Mouse (Mus musculus) liver, postnatal 0 days (tissue): ENCODE results near the gene Actl11. TPM values are rescaled to one million over a fixed set of nuclear protein-coding genes. Genes with fewer than 3 reads are reported as not detected.

ENCODE experiments used
- ATAC-seq: fragments of 200-750 bp; cut with Nextera tagmentation; 2 replicates; pipeline ENCODE4 v1.8.0; 2017; ENCODE audit warnings: mild to moderate bottlenecking, moderate library complexity
- DNase-seq: peaks from one replicate; pipeline ENCODE4 v3.0.0-alpha.2; 2016
- H3K27ac ChIP-seq: fragments of 300-500 bp; sonication (generic); 2 replicates; pipeline ENCODE4 v1.5.1; 2014; ENCODE audit warnings: antibody characterized with exemption, moderate library complexity, mild to moderate bottlenecking, low read depth
- H3K27me3 ChIP-seq: fragments of 300-500 bp; sonication (generic); 2 replicates; pipeline ENCODE4 v1.6.1; 2014; ENCODE audit warnings: low read length, control low read depth, mixed read lengths; ENCODE audit not compliant: insufficient read depth
- H3K36me3 ChIP-seq: fragments of 300-500 bp; sonication (generic); replicated peaks from 2 replicates; pipeline ENCODE4 v1.6.1; 2014; ENCODE audit warnings: mild to moderate bottlenecking, control low read depth, low read length, moderate library complexity, mixed read lengths; ENCODE audit not compliant: insufficient read depth
- H3K4me1 ChIP-seq: fragments of 300-500 bp; sonication (generic); 2 replicates; pipeline ENCODE4 v1.6.1; 2014; ENCODE audit warnings: antibody characterized with exemption, mild to moderate bottlenecking, control low read depth; ENCODE audit not compliant: insufficient read depth
- H3K4me2 ChIP-seq: fragments of 300-500 bp; sonication (generic); 2 replicates; pipeline ENCODE4 v1.6.1; 2014; ENCODE audit warnings: low read depth, mild to moderate bottlenecking, low read length, moderate library complexity, mixed read lengths
- H3K4me3 ChIP-seq: fragments of 300-500 bp; sonication (generic); 2 replicates; pipeline ENCODE4 v1.5.1; 2014; ENCODE audit warnings: low read depth, low read length
- H3K9ac ChIP-seq: fragments of 300-500 bp; sonication (generic); replicated peaks from 2 replicates; pipeline ENCODE4 v1.6.1; 2014; ENCODE audit warnings: mild to moderate bottlenecking, moderate library complexity
- H3K9me3 ChIP-seq: fragments of 300-500 bp; sonication (generic); 2 replicates; pipeline ENCODE4 v1.6.1; 2016; ENCODE audit warnings: mild to moderate bottlenecking, control low read depth, low read length, mixed read lengths
- CTCF ChIP-seq: sonication (generic); IDR thresholded peaks from 2 replicates; pipeline ENCODE4 v1.5.1; 2016; ENCODE audit warnings: antibody characterized with exemption, low read depth
- EP300 ChIP-seq: IDR thresholded peaks from 2 replicates; pipeline ENCODE4 v1.6.1; 2016; ENCODE audit warnings: antibody characterized with exemption, low read depth, mild to moderate bottlenecking
- WGBS: fragments of 180-500 bp; shearing (Covaris S2); extraction: QIAGEN DNeasy Blood & Tissue Kit; methylation state at CpG from one replicate; pipeline ENCODE4 v1.1.7; 2014; ENCODE audit not compliant: insufficient replicate concordance; 5-methylcytosine and 5-hydroxymethylcytosine counted together
- polyA plus RNA-seq: library from polyadenylated mRNA; unstranded; fragments of >200 nt; fragmentation: Nextera tagmentation; extraction: Ambion mirVana; gene quantifications from 2 replicates; pipeline ENCODE4 v1.2.1, GENCODE M21; 2015

Actl11 gene
- polyA plus RNA-seq, 1 experiment from 2014 or later = not detected

DNA sequence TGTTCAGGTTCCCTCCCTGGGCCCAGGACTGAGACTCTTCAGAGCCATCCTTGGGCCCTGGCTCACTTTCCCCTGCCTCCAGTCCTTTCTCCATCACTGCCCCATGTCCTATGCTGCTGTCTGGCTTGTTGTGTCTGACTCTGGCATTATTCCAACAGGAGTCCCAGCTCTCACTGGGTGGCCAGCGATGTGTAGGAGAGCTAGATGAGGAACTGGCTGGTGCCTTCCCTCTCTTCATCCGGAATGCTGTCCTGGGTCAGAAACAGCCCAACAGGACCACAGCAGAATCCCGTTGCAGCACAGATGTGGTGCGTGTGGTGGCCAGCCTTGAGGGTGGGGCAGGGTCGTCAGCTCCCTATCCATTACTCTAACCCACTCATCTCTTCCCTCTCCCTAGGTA lies 42.0 kb downstream of the Actl11 start:
- H3K36me3 ChIP-seq = peaks cover 4% of the 10 kb centered on the region; the same call in 1 of the 2 replicates
- peaks cover 44% of the 10 kb centered on the region for H3K4me1 ChIP-seq

DNA sequence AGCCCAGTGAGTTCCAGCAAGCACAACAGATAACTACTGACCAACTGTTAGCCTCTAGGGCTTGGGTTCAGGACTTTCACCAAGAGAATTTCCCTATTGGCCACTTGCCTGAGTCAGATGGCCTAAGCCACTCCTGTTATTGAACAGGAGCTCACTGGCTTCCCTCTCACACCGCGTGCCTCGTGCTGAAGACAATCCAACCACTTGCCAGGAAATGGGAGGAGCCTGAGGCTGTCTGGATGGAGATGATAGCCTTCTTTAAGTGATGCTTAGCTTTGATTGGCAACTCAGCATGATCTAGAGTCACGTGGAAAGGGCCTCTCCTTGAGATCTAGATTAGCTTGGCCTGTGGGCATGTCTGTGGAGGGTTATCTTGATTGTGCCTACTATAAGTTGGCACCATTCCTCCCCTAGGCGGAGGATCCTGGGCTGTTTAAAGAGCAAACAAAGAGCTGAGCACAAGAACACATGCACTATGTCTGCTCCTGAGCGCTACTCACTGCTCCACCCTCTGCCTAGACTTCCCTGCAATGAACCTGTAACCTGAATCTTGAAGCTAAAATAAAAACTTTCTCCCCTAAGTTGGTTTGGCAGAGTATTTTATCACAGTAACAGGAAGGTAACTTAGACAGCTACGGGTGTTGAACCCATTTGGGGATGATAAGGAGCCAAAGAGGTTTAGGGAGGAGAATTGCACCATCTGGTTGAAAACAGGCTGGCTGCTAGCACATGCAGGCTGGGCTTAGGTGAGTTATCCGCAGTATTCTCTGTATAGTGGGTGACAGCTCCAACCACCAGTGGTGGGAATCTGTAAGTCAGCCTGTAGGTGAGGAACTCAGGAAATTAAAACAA lies 43.6 kb downstream of the Actl11 start:
- Histone ChIP-seq H3K27ac (peak overlapping the region; percentile 96), H3K9ac (0 out of 2 replicates have a peak overlapping the region, but pooled peaks have one; percentile 31), H3K4me3 (no peak overlapping the region), H3K27me3 (no peaks in the 10 kb centered on the region), H3K9me3 (no peaks in the 10 kb centered on the region), H3K4me2 (peak overlapping the region; percentile 48), H3K4me1 (peaks cover 58% of the 10 kb centered on the region), H3K36me3 (peaks cover 9% of the 10 kb centered on the region)
- WGBS = 43% methylated on average over 8 of the region's 8 CpGs
- TF ChIP-seq EP300 (peak; percentile 96), CTCF (no peak; the same call in 1 of the 2 replicates)
- peak; percentile 76 for ATAC-seq
- DNase-seq = peak; percentile 83

More for the DNA sequence above, 42.0 kb downstream of the Actl11 start:
- WGBS = 89% methylated on average over 5 of the region's 5 CpGs
- no peak for TF ChIP-seq CTCF
- TF ChIP-seq EP300 = no peak
- Histone ChIP-seq H3K9me3 (no peaks in the 10 kb centered on the region), H3K4me3 (no peak overlapping the region), H3K9ac (no peak overlapping the region), H3K27me3 (no peaks in the 10 kb centered on the region), H3K27ac (0 out of 2 replicates have a peak overlapping the region, but pooled peaks have one; percentile 96), H3K4me2 (no peak overlapping the region)
- DNase-seq (no peak), ATAC-seq (no peak)

DNA sequence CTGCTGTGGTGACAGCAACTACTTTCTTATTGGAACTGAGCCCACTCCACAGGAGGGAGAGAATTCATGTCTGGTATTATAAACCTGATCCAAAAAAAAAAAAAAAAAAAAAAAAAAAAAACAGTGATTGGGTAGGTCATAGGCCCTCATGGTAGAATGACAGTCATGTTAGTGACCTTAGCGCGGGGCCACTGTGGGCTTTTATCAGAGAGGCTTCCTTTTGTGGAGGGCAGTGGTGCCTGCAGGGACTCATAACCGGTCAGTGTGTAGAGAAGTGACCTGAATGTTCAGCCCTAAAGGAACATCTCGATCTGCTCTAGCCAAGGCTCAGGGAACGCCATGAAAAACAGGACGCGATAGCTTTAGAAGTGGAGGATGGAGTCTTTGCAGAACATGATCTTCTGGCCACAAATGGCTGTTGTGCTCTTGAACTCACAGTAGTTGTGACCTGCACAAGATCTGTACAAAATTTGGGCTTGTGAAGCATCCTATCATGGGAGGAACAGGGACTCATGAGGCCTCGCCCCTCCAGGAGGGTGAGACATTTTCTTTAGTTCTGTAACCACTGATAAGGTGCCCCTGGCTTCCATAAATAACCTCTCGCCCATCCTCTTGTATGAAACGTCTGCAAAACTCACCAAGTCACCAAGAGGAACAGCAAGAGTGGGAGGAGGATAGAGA lies 46.4 kb downstream of the Actl11 start:
- ATAC-seq (peak; percentile 75), DNase-seq (peak; percentile 54)
- Histone ChIP-seq H3K9me3 (no peaks in the 10 kb centered on the region), H3K9ac (peak overlapping the region; percentile 82), H3K4me3 (peak overlapping the region; percentile 73), H3K4me2 (peak overlapping the region; percentile 92), H3K27ac (peak overlapping the region; percentile 96), H3K36me3 (peaks cover 36% of the 10 kb centered on the region), H3K27me3 (no peaks in the 10 kb centered on the region), H3K4me1 (peaks cover 67% of the 10 kb centered on the region)
- TF ChIP-seq EP300 (no peak), CTCF (no peak)
- WGBS = 37% methylated on average over 10 of the region's 10 CpGs

DNA sequence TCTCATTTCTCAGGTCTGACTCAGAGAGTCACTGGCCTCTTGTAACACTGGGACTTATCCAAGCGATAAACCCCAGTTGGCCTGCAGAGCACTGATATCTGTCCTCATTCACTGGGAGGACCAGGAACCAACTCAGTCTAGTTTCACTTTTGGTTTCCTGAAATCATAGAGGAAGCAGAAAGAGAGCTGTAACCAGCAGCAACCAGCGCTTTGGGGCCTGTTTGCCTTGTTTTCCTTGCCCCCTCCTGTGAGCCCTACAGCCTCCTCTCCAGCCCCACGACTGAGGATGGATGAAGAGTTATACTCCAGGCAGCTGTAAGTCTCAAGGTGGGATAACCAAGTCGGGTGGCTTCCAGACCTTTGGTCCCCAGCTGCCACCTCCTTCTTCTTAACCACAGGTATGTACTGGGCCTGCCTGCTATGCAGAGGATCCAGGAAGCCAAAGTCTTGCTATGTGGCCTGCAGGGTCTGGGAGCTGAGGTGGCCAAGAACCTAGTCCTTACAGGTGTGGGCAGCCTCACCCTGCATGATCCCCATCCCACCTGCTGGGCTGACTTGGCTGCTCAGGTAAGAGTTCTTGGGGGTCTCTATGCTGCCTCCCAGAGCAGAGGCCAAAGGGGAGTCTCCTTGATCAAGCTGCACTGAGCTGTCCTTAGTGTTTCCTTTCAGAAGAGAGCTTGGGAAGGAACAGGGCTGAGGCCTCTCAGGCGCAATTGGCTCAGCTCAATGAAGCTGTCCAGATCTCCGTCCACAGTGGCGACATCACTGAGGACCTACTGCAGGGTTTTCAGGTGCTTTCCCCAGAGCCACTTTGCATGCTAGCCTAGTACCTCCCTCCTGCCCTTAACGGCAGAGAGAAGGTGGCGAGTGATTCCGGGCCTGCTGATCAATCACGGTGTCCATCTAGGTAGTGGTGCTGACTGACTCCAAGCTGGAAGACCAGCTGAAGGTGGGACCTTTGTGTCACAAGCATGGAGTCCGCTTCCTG lies 47.4 kb downstream of the Actl11 start, which contains the start of gene Uba7:
Uba7 (plus strand) TSS at position 107 of the 988 bp plus-strand sequence.
- Histone ChIP-seq H3K9ac (peak within 1 kb of the TSS; percentile 82), H3K4me2 (peak within 1 kb of the TSS; percentile 92), H3K27me3 (no peaks in the 10 kb centered on the region), H3K4me3 (peak within 1 kb of the TSS; percentile 73), H3K36me3 (peaks cover 43% of the 10 kb centered on the region), H3K4me1 (peaks cover 76% of the 10 kb centered on the region), H3K9me3 (no peaks in the 10 kb centered on the region), H3K27ac (peak within 1 kb of the TSS; percentile 96)
- ATAC-seq = peak; percentile 82
- WGBS = 46% methylated on average over 12 of the region's 12 CpGs
- TF ChIP-seq CTCF (no peak), EP300 (peak; percentile 91)
- peak; percentile 72 for DNase-seq

DNA sequence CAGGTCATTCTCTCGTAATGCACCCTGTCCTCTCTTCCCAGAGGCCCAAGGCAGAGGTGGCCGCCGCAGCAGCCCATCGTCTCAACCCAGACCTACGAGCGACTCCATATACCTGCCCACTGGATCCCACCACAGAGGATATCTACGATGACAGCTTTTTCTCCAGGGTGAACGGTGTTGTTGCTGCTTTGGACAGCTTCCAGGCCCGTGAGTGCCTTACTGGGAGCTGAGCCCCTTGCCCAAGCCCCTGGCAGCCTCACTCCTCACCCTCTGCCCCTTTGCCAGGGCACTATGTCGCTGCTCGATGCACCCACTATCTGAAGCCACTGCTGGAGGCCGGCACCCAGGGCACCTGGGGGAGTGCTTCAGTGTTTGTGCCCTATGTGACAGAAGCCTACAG lies 50.5 kb downstream of the Actl11 start:
- ATAC-seq (no peak), DNase-seq (no peak)
- Histone ChIP-seq H3K4me3 (no peak overlapping the region), H3K27me3 (no peaks in the 10 kb centered on the region), H3K4me2 (peak overlapping the region; percentile 92), H3K36me3 (peaks cover 70% of the 10 kb centered on the region), H3K27ac (no peak overlapping the region), H3K9ac (no peak overlapping the region), H3K4me1 (peaks cover 79% of the 10 kb centered on the region), H3K9me3 (no peaks in the 10 kb centered on the region)
- WGBS = 94% methylated on average over 12 of the region's 12 CpGs
- TF ChIP-seq CTCF (no peak), EP300 (no peak)

Other genes starting within 250 kb of the Actl11 start
- 5.8 and 6.2 TPM in 2 replicates for gene Gnat1, start 248.8 kb upstream of the Actl11 start, polyA plus RNA-seq
- gene Sema3f, start 218.0 kb upstream of the Actl11 start, polyA plus RNA-seq = 0.76 and 1.1 TPM in 2 replicates
- 37.8 and 41.7 TPM in 2 replicates for gene Rbm5, start 157.5 kb upstream of the Actl11 start, polyA plus RNA-seq
- 14.3 and 17.0 TPM in 2 replicates for gene Rbm6, start 55.2 kb upstream of the Actl11 start, polyA plus RNA-seq
- gene Mon1a, start 40.3 kb upstream of the Actl11 start, polyA plus RNA-seq = 5.3 and 5.8 TPM in 2 replicates
- 0.37 and 0.38 TPM in 2 replicates for gene Mst1r, start 21.6 kb upstream of the Actl11 start, polyA plus RNA-seq
- 0.04 and 0.09 TPM in 2 replicates for gene Camkv, start 7.2 kb downstream of the Actl11 start, polyA plus RNA-seq
- 5.4 and 6.5 TPM in 2 replicates for gene Traip, start 21.7 kb downstream of the Actl11 start, polyA plus RNA-seq
- 32.0 and 33.2 TPM in 2 replicates for gene Uba7, start 47.0 kb downstream of the Actl11 start, polyA plus RNA-seq
- gene Gm20661, start 54.6 kb downstream of the Actl11 start, polyA plus RNA-seq = 0.12 and 0.31 TPM in 2 replicates
- 28.5 and 30.6 TPM in 2 replicates for gene Inka1, start 57.4 kb downstream of the Actl11 start, polyA plus RNA-seq
- 0.75 and 1.1 TPM in 2 replicates for gene Cdhr4, start 64.0 kb downstream of the Actl11 start, polyA plus RNA-seq
- gene Gm20662, start 67.9 kb downstream of the Actl11 start, polyA plus RNA-seq = 0.07 TPM in 1 of 2 replicates, not detected in the other
- 18.4 and 19.8 TPM in 2 replicates for gene Ip6k1, start 74.0 kb downstream of the Actl11 start, polyA plus RNA-seq
- 12.2 and 12.6 TPM in 2 replicates for gene Gmppb, start 120.8 kb downstream of the Actl11 start, polyA plus RNA-seq
- gene Amigo3, start 124.7 kb downstream of the Actl11 start, polyA plus RNA-seq = 0.59 and 0.86 TPM in 2 replicates
- gene Mst1, start 152.0 kb downstream of the Actl11 start, polyA plus RNA-seq = 81.4 and 93.0 TPM in 2 replicates
- 45.2 and 50.1 TPM in 2 replicates for gene Rnf123, start 154.9 kb downstream of the Actl11 start, polyA plus RNA-seq
- 67.7 and 75.2 TPM in 2 replicates for gene Apeh, start 166.1 kb downstream of the Actl11 start, polyA plus RNA-seq